Mouse (Mus musculus): Measurements from ENCODE around the gene Rpp25l. TPM values are rescaled to one million over a fixed set of nuclear protein-coding genes. Genes with fewer than 3 reads are reported as not detected.
"Not testable (repeated sequence)": the region's sequence is repeated elsewhere in the genome, so short reads cannot be mapped to it uniquely, and the experiment has no call there.

The Rpp25l gene
- total RNA-seq, 4 experiments from 2014 or later, result 35.0 to 44.4 (median 41.8) TPM

- peak; percentile 74 for DNase-seq
These were observed 16.1 kb downstream of the Rpp25l start, which contains the start of gene Cntfr for GRCm38 (mm10) chr4:41696930-41697841. Gene Cntfr (minus strand): TSS chr4:41697089.

- DNase-seq, result not testable (repeated sequence)
These were observed 16.9 kb downstream of the Rpp25l start for GRCm38 (mm10) chr4:41696452-41696851.

- DNase-seq, result not testable (repeated sequence)
These were observed 17.5 kb downstream of the Rpp25l start for GRCm38 (mm10) chr4:41695800-41696199.

GRCm38 (mm10) chr4:41693511-41693910, 19.8 kb downstream of the Rpp25l start:
- DNase-seq, result not testable (repeated sequence)

GRCm38 (mm10) chr4:41690014-41690413, 23.3 kb downstream of the Rpp25l start:
- DNase-seq, result not testable (repeated sequence)

- not testable (repeated sequence) for DNase-seq
These were observed 24.8 kb downstream of the Rpp25l start for GRCm38 (mm10) chr4:41688562-41688961.

GRCm38 (mm10) chr4:41685882-41686492, 27.3 kb downstream of the Rpp25l start:
- not testable (repeated sequence) for DNase-seq

- not testable (repeated sequence) for DNase-seq
These were observed 28.3 kb downstream of the Rpp25l start for GRCm38 (mm10) chr4:41684931-41685453.

GRCm38 (mm10) chr4:41684131-41684930, 29.0 kb downstream of the Rpp25l start:
- not testable (repeated sequence) for DNase-seq

- DNase-seq, result not testable (repeated sequence)
These were observed 30.0 kb downstream of the Rpp25l start for GRCm38 (mm10) chr4:41683303-41683702.

GRCm38 (mm10) chr4:41682789-41683188, 30.5 kb downstream of the Rpp25l start:
- DNase-seq, result no peak

- DNase-seq, result no peak
These were observed 31.4 kb downstream of the Rpp25l start for GRCm38 (mm10) chr4:41681947-41682346.

- DNase-seq, result no peak
These were observed 32.2 kb downstream of the Rpp25l start for GRCm38 (mm10) chr4:41681176-41681575.

- DNase-seq, result no peak
These were observed 34.0 kb downstream of the Rpp25l start for GRCm38 (mm10) chr4:41679291-41679690.

- DNase-seq, result peak; percentile 78
These were observed 34.5 kb downstream of the Rpp25l start for GRCm38 (mm10) chr4:41678863-41679262.

GRCm38 (mm10) chr4:41677006-41677629, 36.2 kb downstream of the Rpp25l start:
- DNase-seq, result peak; percentile 82

- peak; percentile 66 for DNase-seq
These were observed 36.9 kb downstream of the Rpp25l start for GRCm38 (mm10) chr4:41676248-41677005.

GRCm38 (mm10) chr4:41673186-41673585, 40.1 kb downstream of the Rpp25l start:
- no peak for DNase-seq

GRCm38 (mm10) chr4:41672522-41672963, 40.8 kb downstream of the Rpp25l start:
- DNase-seq, result no peak

- DNase-seq, result no peak
These were observed 41.3 kb downstream of the Rpp25l start for GRCm38 (mm10) chr4:41671963-41672480.

- DNase-seq, result no peak
These were observed 41.8 kb downstream of the Rpp25l start for GRCm38 (mm10) chr4:41671500-41671899.

Data from adrenal gland, adult 8-10 months (tissue).